Mouse (Mus musculus): ENCODE results near the gene Dnajc6.

The Dnajc6 gene

GRCm38 (mm10) chr4:101497336-101497735, 888 bp downstream of the Dnajc6 start:
- in situ Hi-C loops (cut with MboI; ENCODE audit: low pct_unique_long_range_greater_than_20kb in 1 of 2, low sequenced_read_pairs in 2 of 2, unreplicated experiment in 1 of 2): no loop called here

DNA sequence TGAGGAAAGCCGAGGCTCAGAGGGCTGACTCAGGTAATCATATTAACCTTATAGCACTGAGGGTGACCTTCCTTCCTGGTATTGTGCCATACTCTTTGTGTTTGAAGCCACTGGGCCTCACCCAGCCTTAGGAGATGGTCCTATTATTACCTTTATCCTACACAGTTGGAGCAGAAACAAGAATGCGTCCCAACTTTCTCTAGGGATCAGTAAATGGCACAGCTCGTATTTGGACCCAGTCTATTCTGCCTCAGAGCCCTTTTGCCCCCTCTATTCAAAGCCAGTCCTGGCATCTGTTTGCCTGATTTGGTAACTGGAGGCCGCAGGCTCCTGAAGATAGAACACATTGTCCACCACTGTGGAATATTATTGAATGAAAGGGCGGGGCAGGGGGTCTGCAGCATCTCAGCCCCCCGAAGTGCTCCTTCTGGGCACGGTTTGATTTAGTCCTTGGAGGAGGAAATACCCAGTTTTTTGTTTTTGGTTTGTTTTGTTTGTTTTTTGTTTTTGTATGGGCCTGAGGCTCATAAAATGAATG, 8.1 kb downstream of the Dnajc6 start:
- in situ Hi-C loops (cut with MboI; ENCODE audit: low pct_unique_long_range_greater_than_20kb in 1 of 2, low sequenced_read_pairs in 2 of 2, unreplicated experiment in 1 of 2): no loop called here

DNA sequence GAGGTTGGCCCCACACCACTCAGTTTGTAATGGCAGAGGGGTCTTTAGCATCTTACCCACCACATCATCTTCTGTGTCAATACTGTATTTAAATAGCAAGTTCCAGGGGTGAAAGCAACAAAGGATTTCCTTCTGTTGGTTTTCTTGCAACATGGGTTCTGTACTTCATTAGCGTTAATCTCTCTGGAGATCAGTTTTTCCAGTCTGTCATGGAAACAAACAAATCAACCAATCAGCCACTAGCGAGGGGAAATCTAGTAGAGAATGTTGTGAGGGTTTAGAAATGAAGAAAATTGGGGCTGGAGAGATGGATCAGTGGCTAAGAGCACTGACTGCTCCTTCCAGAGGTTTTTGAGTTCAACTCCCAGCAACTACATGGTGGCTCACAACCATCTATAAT, 9.5 kb downstream of the Dnajc6 start:
- in situ Hi-C loops (cut with MboI; ENCODE audit: low pct_unique_long_range_greater_than_20kb in 1 of 2, low sequenced_read_pairs in 2 of 2, unreplicated experiment in 1 of 2): no loop called here

- in situ Hi-C loops (cut with MboI; ENCODE audit: low pct_unique_long_range_greater_than_20kb in 1 of 2, low sequenced_read_pairs in 2 of 2, unreplicated experiment in 1 of 2): no loop called here
These were observed 9.9 kb downstream of the Dnajc6 start for GRCm38 (mm10) chr4:101506372-101506771.

GRCm38 (mm10) chr4:101507571-101508422, 11.3 kb downstream of the Dnajc6 start:
- in situ Hi-C loops (cut with MboI; ENCODE audit: low pct_unique_long_range_greater_than_20kb in 1 of 2, low sequenced_read_pairs in 2 of 2, unreplicated experiment in 1 of 2): no loop called here

DNA sequence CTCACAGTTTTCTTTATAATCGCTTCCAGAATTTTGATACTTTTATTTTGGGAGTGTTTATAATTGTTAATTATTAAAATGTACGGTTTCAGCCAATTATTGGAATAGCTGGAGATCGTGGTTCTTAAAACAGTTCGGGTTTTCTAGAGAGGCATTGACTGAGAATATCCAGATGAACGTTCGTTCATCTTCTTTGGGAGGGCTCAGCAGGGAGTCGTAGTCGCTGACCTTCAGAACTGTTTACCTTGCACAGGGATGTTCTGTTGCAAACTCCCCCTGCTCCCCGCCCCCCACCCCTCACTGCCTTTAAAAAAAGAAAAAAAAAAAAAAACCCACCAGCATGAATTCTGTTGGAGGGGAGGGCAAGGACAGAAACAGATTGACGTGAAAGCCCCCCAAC, 12.0 kb downstream of the Dnajc6 start:
- in situ Hi-C loops (cut with MboI; ENCODE audit: low pct_unique_long_range_greater_than_20kb in 1 of 2, low sequenced_read_pairs in 2 of 2, unreplicated experiment in 1 of 2): no loop called here

- in situ Hi-C loops (cut with MboI; ENCODE audit: low pct_unique_long_range_greater_than_20kb in 1 of 2, low sequenced_read_pairs in 2 of 2, unreplicated experiment in 1 of 2): no loop called here
These were observed 12.6 kb downstream of the Dnajc6 start for GRCm38 (mm10) chr4:101508851-101509577.

DNA sequence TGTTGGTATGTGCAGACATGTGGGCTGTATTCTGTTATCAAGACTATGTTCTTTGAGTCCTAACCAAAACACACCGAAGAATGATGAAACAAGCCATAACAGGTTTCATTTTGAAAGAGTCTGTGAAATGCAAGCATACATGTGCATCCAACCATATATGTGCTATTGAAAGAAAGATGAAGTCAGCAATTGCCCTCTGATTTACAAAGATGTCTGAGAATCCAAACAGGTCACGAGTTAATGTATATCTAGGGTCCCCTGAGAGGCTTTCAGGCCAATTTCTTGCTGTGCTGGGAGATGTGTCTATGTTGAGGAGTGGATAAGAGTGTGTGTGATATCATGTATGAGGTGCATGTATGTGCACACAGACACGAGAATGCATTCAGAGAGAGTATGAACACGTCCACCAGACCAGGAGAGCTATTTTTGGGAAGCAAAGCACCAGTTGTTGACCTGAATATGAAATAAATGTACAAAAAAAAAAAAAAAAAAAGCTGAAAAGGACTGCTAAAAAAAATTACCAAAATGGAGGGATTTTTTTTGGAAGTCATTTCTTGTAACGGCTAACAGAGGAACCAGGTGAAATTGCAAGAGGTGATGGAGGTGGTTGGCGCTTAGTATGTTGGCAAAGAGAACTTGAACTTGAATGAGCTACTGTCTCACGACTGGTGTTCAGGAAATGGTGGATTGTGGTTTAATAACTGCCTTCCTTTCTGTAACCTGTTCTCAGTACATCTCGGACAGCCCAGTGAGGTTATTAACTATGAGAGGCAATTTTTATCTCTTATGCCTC, 13.9 kb downstream of the Dnajc6 start:
- in situ Hi-C loops (cut with MboI; ENCODE audit: low pct_unique_long_range_greater_than_20kb in 1 of 2, low sequenced_read_pairs in 2 of 2, unreplicated experiment in 1 of 2): no loop called here

DNA sequence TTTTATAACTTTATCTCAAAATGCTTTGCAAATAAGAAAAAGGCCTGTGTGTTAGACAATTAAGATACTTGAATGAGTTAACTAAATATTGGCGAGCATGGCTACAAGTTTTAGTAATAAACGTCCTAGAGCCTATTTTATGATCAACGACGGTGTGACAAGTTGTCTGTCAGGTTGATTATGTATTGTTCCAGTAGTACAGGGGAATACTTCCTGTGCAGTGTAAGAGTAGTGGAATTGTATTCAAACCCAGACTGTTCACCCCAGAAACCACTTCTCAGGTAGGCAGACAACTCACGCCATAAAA, 14.4 kb downstream of the Dnajc6 start:
- in situ Hi-C loops (cut with MboI; ENCODE audit: low pct_unique_long_range_greater_than_20kb in 1 of 2, low sequenced_read_pairs in 2 of 2, unreplicated experiment in 1 of 2): no loop called here

DNA sequence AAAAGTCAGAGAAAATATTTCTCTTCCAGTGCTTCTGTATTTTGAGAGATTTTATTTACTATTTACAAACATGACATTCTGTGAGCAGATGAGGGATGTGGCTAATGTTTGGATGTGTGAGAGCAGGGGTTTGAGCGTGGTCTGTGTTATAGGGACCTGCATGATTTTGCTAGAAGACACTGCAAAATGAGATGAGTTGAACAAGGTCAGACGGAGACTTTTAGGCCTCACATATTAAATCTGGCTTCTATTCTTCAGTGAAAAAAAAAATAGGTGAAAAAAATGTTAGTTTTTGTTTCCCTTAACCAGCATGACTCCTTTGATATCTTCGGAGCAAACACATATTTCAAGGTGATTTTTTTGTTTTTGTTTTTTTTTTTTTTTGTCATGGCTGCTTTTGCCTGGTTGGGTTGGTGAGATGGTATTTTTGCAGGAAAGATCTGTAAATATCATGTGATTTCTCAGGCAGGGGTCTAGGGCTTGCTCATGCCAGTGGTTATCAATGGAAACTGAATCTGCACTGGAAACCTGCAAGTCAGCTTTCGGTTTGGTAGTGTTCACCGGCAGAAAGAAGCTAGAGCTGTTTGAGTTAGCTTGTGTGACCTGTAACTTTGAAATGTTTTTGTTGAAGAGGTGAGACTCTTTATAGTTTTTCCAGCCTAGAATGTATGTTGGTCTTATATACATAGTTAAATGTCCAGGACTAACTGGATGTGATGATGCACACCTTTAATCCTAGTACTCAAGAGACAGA, 15.5 kb downstream of the Dnajc6 start:
- in situ Hi-C loops (cut with MboI; ENCODE audit: low pct_unique_long_range_greater_than_20kb in 1 of 2, low sequenced_read_pairs in 2 of 2, unreplicated experiment in 1 of 2): no loop called here

GRCm38 (mm10) chr4:101513251-101513650, 16.8 kb downstream of the Dnajc6 start:
- in situ Hi-C loops (cut with MboI; ENCODE audit: low pct_unique_long_range_greater_than_20kb in 1 of 2, low sequenced_read_pairs in 2 of 2, unreplicated experiment in 1 of 2): no loop called here

DNA sequence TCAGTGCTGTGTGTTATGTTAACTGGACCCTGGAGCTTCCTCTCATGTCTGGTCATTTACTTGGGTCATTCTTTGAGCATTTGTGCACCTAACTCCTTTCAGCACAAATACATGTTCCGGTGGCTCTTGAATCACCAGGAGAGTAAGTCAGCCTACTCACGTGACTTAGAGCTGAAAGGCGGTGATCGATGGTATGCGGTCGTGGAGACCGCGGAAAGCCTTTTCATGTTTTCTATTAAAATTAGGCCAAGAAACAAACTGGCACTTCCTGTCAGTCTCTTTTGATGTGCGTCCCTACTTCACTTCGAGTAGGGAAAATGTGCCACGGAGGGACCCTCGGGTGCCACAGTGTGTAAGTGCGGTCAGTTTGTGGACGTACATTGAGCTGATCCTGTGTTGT, 19.4 kb downstream of the Dnajc6 start:
- in situ Hi-C loops (cut with MboI; ENCODE audit: low pct_unique_long_range_greater_than_20kb in 1 of 2, low sequenced_read_pairs in 2 of 2, unreplicated experiment in 1 of 2): no loop called here

GRCm38 (mm10) chr4:101516434-101517168, 20.2 kb downstream of the Dnajc6 start:
- in situ Hi-C loops (cut with MboI; ENCODE audit: low pct_unique_long_range_greater_than_20kb in 1 of 2, low sequenced_read_pairs in 2 of 2, unreplicated experiment in 1 of 2): no loop called here

- in situ Hi-C loops (cut with MboI; ENCODE audit: low pct_unique_long_range_greater_than_20kb in 1 of 2, low sequenced_read_pairs in 2 of 2, unreplicated experiment in 1 of 2): no loop called here
These were observed 35.5 kb downstream of the Dnajc6 start for GRCm38 (mm10) chr4:101531901-101532300.

GRCm38 (mm10) chr4:101540516-101540915, 44.1 kb downstream of the Dnajc6 start:
- in situ Hi-C loops (cut with MboI; ENCODE audit: low pct_unique_long_range_greater_than_20kb in 1 of 2, low sequenced_read_pairs in 2 of 2, unreplicated experiment in 1 of 2): no loop called here

DNA sequence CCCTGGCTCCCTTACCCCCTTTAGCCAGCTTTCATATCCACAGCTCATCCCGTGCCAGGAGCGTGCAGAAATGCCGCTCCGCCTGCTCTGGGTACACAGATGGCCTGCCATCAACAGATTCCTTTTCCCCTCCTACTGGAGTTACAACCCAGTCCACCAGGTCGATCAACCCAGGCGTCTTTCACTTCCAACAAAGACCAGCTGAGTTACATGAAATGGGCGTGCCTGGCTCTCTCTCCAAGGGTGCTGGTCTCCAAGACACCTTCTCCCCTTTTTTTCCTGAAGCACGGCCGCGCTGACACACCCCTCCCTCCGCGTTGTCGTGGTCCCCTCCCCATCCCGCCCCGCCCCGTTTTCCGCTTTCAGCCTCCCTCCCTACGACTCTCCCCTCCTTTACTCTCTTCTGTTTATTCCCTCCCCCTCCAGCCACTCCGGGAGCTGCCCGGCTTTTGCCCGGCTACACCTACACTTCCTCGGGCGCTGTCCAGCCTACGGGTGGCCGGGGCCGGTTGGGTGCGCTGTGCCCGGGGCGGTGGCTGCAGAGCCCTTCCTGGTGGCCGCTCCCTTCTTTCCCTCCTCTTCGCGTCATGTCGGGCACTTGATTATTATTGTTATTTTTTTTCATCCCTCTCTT, 53.6 kb downstream of the Dnajc6 start:
- in situ Hi-C loops (cut with MboI; ENCODE audit: low pct_unique_long_range_greater_than_20kb in 1 of 2, low sequenced_read_pairs in 2 of 2, unreplicated experiment in 1 of 2): no loop called here

DNA sequence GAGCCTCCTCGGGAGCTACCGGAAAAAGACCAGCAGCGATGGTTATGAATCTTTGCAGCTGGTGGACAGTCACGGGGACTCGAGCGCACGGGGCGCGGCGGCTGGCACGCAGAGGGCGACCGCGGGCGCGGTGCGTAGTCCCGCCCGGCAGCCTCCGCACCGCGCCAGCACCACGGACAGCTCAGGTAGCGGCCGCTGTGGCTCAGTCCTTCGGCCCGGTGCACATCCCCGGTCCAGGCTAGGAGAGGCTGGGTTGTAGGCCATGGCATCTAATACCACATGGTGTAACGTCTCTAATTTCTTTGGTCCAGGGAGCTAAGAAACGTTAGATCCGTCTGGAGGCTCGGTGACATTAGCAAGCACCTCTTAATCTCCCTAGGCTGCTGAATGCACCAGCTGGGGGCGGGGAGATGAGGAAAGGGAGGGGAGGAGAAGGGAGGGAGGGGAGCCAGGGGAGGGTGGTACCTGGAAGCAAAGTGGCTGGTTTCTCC, 54.3 kb downstream of the Dnajc6 start:
- in situ Hi-C loops (cut with MboI; ENCODE audit: low pct_unique_long_range_greater_than_20kb in 1 of 2, low sequenced_read_pairs in 2 of 2, unreplicated experiment in 1 of 2): no loop called here
